Mouse (Mus musculus) retina, adult 2 months (tissue): Measurements from ENCODE around the gene Fam124b.
A peak's percentile ranks its signal among the peaks of the same experiment; 100 is the strongest.

Experiments
- DNase-seq: peaks from one replicate; pipeline ENCODE4 v3.0.0-alpha.2; 2012; ENCODE audit warnings: low read depth, low spot score

Fam124b gene

GRCm38 (mm10) chr1:80218268-80218667 lies at the start of gene Fam124b:
Fam124b (minus strand) TSS chr1:80218473.
- no peak for DNase-seq

- DNase-seq, result no peak
Measured at GRCm38 (mm10) chr1:80260443-80260842, 42.2 kb upstream of the Fam124b start.

- DNase-seq, result no peak
Measured at GRCm38 (mm10) chr1:80258632-80259031, 40.4 kb upstream of the Fam124b start.

- DNase-seq, result no peak
Measured at GRCm38 (mm10) chr1:80253309-80253708, 35.0 kb upstream of the Fam124b start.

GRCm38 (mm10) chr1:80250247-80250646 lies 32.0 kb upstream of the Fam124b start:
- no peak for DNase-seq

GRCm38 (mm10) chr1:80247131-80247530 lies 28.9 kb upstream of the Fam124b start:
- no peak for DNase-seq

- no peak for DNase-seq
Measured at GRCm38 (mm10) chr1:80244123-80244522, 25.9 kb upstream of the Fam124b start.

- no peak for DNase-seq
Measured at GRCm38 (mm10) chr1:80241579-80241978, 23.3 kb upstream of the Fam124b start.

- no peak for DNase-seq
Measured at GRCm38 (mm10) chr1:80240017-80240660, 21.9 kb upstream of the Fam124b start.

- no peak for DNase-seq
Measured at GRCm38 (mm10) chr1:80239481-80239880, 21.2 kb upstream of the Fam124b start.

- DNase-seq, result no peak
Measured at GRCm38 (mm10) chr1:80236951-80237702, 18.9 kb upstream of the Fam124b start.

GRCm38 (mm10) chr1:80236126-80236525 lies 17.9 kb upstream of the Fam124b start:
- no peak for DNase-seq

GRCm38 (mm10) chr1:80230612-80231011 lies 12.3 kb upstream of the Fam124b start:
- no peak for DNase-seq

- no peak for DNase-seq
Measured at GRCm38 (mm10) chr1:80224839-80225412, 6.7 kb upstream of the Fam124b start.

GRCm38 (mm10) chr1:80221151-80221550 lies 2.9 kb upstream of the Fam124b start:
- no peak for DNase-seq

- DNase-seq, result no peak
Measured at GRCm38 (mm10) chr1:80213826-80214225, 4.4 kb downstream of the Fam124b start.

- DNase-seq, result no peak
Measured at GRCm38 (mm10) chr1:80213146-80213545, 5.1 kb downstream of the Fam124b start.

GRCm38 (mm10) chr1:80202314-80202713 lies 16.0 kb downstream of the Fam124b start:
- DNase-seq, result no peak

- no peak for DNase-seq
Measured at GRCm38 (mm10) chr1:80192837-80193236, 25.4 kb downstream of the Fam124b start.

- no peak for DNase-seq
Measured at GRCm38 (mm10) chr1:80181414-80181805, 36.9 kb downstream of the Fam124b start.

GRCm38 (mm10) chr1:80180767-80181413 lies 37.4 kb downstream of the Fam124b start:
- DNase-seq, result peak; percentile 51

- DNase-seq, result no peak
Measured at GRCm38 (mm10) chr1:80180128-80180527, 38.1 kb downstream of the Fam124b start.
